Mouse (Mus musculus) lung, embryonic 16.5 days (tissue): Measurements from ENCODE around the gene Cdc123. TPM values are rescaled to one million over a fixed set of nuclear protein-coding genes. Genes with fewer than 3 reads are reported as not detected.

Experiments used
- ATAC-seq: fragments of 200-750 bp; cut with Nextera tagmentation; 2 replicates; pipeline ENCODE4 v1.8.0; 2017; ENCODE audit warnings: low read depth, mild to moderate bottlenecking, moderate library complexity
- H3K27ac ChIP-seq: fragments of 300-500 bp; sonication (generic); 2 replicates; pipeline ENCODE4 v1.5.1; 2014; ENCODE audit warnings: mild to moderate bottlenecking, control low read depth, low read length
- H3K27me3 ChIP-seq: fragments of 300-500 bp; sonication (generic); 2 replicates; pipeline ENCODE4 v1.6.1; 2014; ENCODE audit warnings: low read depth, low read length, mixed read lengths; ENCODE audit not compliant: control insufficient read depth, insufficient read depth
- H3K36me3 ChIP-seq: fragments of 300-500 bp; sonication (generic); 2 replicates; pipeline ENCODE4 v1.6.1; 2014; ENCODE audit warnings: low read length; ENCODE audit not compliant: control insufficient read depth, insufficient read depth
- H3K4me1 ChIP-seq: fragments of 300-500 bp; sonication (generic); replicated peaks from 2 replicates; pipeline ENCODE4 v1.6.1; 2014; ENCODE audit warnings: low read length, mixed read lengths; ENCODE audit not compliant: control insufficient read depth, insufficient read depth
- H3K4me2 ChIP-seq: fragments of 300-500 bp; sonication (generic); 2 replicates; pipeline ENCODE4 v1.6.1; 2014; ENCODE audit warnings: low read depth, low read length, control low read depth
- H3K4me3 ChIP-seq: fragments of 300-500 bp; sonication (generic); 2 replicates; pipeline ENCODE4 v1.5.1; 2014; ENCODE audit warnings: mild to moderate bottlenecking, low read length, control low read depth
- H3K9ac ChIP-seq: fragments of 300-500 bp; sonication (generic); 2 replicates; pipeline ENCODE4 v1.6.1; 2014; ENCODE audit warnings: low read length, control low read depth
- H3K9me3 ChIP-seq: fragments of 300-500 bp; sonication (generic); 2 replicates; pipeline ENCODE4 v1.6.1; 2016; ENCODE audit warnings: low read length; ENCODE audit not compliant: control insufficient read depth
- WGBS: fragments of 180-500 bp; shearing (Covaris S2); extraction: QIAGEN DNeasy Blood & Tissue Kit; methylation state at CpG from one replicate; pipeline ENCODE4 v1.1.7; 2014; 5-methylcytosine and 5-hydroxymethylcytosine counted together
- polyA plus RNA-seq: library from polyadenylated mRNA; unstranded; fragments of >200 nt; fragmentation: Nextera tagmentation; extraction: Ambion mirVana; gene quantifications from 2 replicates; pipeline ENCODE4 v1.2.1, GENCODE M21; 2015

Cdc123 gene
- polyA plus RNA-seq, 1 experiment from 2014 or later = 271 TPM

DNA sequence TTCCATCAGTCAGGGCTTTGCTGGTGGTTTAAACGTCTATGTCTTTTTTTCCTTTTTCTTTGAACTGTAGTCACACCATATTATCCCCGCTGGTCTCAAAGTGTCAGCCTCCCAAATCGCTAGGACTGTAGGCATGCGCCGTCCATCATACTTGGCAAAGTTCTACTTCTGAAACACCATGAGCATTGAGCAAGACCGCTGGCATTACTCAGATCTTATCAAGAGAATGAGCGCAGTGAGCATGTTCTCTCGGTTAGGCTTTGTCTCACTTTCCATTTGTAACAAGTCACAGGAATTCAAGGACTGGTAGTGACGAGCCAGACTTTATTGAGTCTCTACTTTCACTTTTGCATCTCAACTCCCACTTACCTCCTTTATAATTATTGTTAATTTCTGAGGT, 6.2 kb upstream of the Cdc123 start:
- H3K4me2 ChIP-seq = no peak overlapping the region
- peaks cover 3% of the 10 kb centered on the region for H3K36me3 ChIP-seq
- H3K9ac ChIP-seq = no peak overlapping the region
- H3K27ac ChIP-seq = no peak overlapping the region
- H3K4me3 ChIP-seq = no peak overlapping the region
- no peaks in the 10 kb centered on the region for H3K27me3 ChIP-seq
- H3K9me3 ChIP-seq = no peaks in the 10 kb centered on the region
- ATAC-seq = no peak
- WGBS = 87% methylated on average over 9 of the region's 9 CpGs
- peaks cover 4% of the 10 kb centered on the region for H3K4me1 ChIP-seq

DNA sequence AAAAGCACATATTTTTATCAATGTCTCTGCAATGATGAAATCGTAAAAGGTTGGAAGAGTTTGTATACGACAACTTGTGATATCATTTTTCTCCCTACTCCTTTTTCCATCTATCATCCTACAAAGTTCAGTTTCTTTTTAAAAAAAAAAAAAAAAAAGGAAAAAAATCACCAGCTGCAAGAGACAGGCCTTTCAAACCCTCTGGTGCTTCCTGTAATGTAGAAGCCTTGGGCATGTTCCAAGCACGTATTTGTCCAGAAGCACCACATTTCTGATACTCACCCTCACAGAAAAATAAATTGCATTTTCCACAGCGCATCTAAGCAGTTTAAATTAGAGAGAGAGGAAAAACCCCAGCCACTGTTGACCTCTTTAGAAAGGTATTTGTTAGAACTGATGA, 862 bp upstream of the Cdc123 start:
- peak overlapping the region; percentile 63 for H3K4me2 ChIP-seq
- ATAC-seq = no peak
- peak overlapping the region; percentile 87 for H3K9ac ChIP-seq
- H3K27ac ChIP-seq = no peak overlapping the region
- 13% methylated on average over 4 of the region's 4 CpGs for WGBS
- H3K27me3 ChIP-seq = no peaks in the 10 kb centered on the region
- peaks cover 7% of the 10 kb centered on the region for H3K36me3 ChIP-seq
- H3K9me3 ChIP-seq = no peaks in the 10 kb centered on the region
- peaks cover 7% of the 10 kb centered on the region for H3K4me1 ChIP-seq
- H3K4me3 ChIP-seq = peak overlapping the region; percentile 74

DNA sequence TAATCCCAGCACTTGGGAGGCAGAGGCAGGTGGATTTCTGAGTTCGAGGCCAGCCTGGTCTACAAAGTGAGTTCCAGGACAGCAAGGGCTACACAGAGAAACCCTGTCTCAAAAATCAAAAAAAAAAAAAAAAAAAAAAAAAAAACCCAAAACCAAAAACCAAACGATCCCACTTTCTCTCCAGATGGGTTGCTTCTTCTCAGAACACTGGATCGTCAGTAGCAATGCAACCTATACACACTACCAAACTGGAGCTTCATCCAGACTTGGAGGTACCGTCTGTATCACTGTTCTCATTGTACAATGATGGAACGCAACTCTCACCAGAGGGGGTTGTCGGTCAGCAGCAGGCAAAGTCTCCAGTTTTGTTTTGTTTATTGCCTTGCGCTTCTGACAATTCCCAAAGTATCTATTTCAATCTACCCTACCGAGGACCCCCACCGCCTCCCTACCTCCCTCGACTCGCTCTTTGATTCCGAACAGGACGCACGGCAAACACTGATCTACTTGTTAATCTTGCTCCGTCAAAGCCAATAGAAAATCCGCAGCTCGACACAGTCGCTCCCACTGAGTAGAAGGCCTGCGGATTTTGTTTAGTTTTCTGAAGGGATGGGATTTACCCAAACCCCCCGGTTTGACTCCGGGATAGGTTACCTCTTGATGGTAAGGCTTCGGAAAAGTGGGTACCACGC, 637 bp downstream of the Cdc123 start:
- H3K4me2 ChIP-seq = peak overlapping the region; percentile 56
- peak overlapping the region; percentile 85 for H3K27ac ChIP-seq
- no peaks in the 10 kb centered on the region for H3K9me3 ChIP-seq
- peak; percentile 46 for ATAC-seq
- peak overlapping the region; percentile 87 for H3K9ac ChIP-seq
- 3% methylated on average over 23 of the region's 23 CpGs for WGBS
- no peaks in the 10 kb centered on the region for H3K27me3 ChIP-seq
- peaks cover 7% of the 10 kb centered on the region for H3K4me1 ChIP-seq
- H3K4me3 ChIP-seq = peak overlapping the region; percentile 74
- H3K36me3 ChIP-seq = peaks cover 22% of the 10 kb centered on the region

DNA sequence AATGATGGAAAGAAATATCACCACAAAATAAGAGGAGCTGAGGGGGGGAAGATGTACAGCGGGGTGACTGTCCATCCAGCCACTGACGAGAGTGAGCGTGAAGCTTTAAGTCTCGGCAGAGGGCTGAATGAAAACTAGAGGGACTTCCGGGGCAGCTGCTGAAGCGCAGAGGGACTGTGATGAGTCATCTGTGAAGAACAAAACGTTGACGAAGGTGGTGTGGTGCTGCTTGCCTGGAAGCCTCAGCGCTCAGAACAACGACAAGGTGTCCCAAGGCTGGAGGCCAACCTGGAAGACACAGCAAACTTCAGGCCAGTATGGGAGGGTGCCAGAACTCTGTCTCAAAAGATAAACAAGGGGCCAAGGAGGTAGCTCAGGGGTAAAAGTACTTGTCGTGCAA, 4.1 kb downstream of the Cdc123 start:
- ATAC-seq = no peak
- no peak overlapping the region for H3K9ac ChIP-seq
- no peak overlapping the region for H3K4me2 ChIP-seq
- H3K9me3 ChIP-seq = no peaks in the 10 kb centered on the region
- peaks cover 2% of the 10 kb centered on the region; the same call in 1 of the 2 replicates for H3K4me1 ChIP-seq
- H3K27ac ChIP-seq = no peak overlapping the region
- 93% methylated on average over 11 of the region's 11 CpGs for WGBS
- H3K27me3 ChIP-seq = no peaks in the 10 kb centered on the region
- H3K36me3 ChIP-seq = peaks cover 39% of the 10 kb centered on the region
- no peak overlapping the region for H3K4me3 ChIP-seq

DNA sequence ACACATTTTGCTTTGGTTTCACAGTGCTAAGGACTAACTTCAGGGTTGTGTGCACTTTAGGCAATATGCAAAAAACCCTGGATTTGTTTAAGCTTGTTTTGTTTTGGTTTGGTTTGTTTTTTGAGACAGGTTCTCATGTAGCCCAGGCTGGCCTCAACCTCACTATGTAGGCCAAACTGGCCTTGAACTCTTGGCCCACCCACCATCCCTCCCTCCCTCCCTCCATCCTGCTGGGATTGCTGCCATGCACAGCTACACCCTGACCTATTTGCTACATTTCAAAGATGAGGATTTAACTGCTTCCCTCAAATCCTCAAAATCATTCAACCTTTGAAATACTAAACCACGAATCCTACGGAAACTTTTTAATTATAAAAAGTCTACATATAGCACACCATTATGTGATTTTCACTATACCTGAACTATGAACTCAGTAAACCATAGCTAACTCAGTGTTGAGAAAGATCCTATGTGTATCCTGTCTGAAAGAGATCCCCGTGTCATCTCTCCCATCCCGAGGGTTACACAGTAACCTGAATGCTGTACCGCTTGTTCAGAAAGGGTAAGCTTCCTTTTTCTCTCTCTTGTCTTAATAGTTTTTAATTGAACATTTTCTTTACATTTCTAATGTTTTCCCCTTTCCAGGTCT, 19.6 kb downstream of the Cdc123 start:
- no peak overlapping the region for H3K4me2 ChIP-seq
- no peaks in the 10 kb centered on the region for H3K9me3 ChIP-seq
- WGBS = 94% methylated on average over 5 of the region's 5 CpGs
- no peak overlapping the region for H3K9ac ChIP-seq
- H3K36me3 ChIP-seq = peaks cover 12% of the 10 kb centered on the region; the same call in 1 of the 2 replicates
- H3K4me3 ChIP-seq = no peak overlapping the region
- no peaks in the 10 kb centered on the region for H3K4me1 ChIP-seq
- no peak for ATAC-seq
- no peaks in the 10 kb centered on the region for H3K27me3 ChIP-seq
- H3K27ac ChIP-seq = no peak overlapping the region

DNA sequence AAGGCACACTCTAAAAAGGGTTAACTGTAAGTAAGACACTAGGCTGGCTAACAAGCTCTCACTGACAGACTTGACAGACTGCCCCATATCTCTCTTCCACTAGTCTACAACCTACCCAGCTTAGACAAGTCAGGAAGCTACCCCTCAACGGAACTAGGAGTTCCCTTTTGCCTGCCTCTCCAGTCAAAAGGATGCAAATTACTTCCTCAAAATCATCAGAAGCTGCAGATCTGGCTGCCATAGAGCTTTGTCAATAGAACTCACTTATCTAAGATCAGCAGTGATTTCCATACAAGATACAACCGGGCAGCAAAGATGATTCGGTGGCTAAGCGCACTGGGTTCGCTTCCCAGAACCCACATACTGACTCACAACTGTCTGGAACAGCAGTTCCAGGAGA, 20.3 kb downstream of the Cdc123 start:
- Histone ChIP-seq H3K9ac (no peak overlapping the region), H3K4me3 (no peak overlapping the region), H3K27ac (no peak overlapping the region), H3K27me3 (no peaks in the 10 kb centered on the region), H3K36me3 (peaks cover 18% of the 10 kb centered on the region), H3K4me1 (no peaks in the 10 kb centered on the region), H3K4me2 (no peak overlapping the region), H3K9me3 (no peaks in the 10 kb centered on the region)
- 81% methylated on average over 5 of the region's 5 CpGs for WGBS
- ATAC-seq = no peak

DNA sequence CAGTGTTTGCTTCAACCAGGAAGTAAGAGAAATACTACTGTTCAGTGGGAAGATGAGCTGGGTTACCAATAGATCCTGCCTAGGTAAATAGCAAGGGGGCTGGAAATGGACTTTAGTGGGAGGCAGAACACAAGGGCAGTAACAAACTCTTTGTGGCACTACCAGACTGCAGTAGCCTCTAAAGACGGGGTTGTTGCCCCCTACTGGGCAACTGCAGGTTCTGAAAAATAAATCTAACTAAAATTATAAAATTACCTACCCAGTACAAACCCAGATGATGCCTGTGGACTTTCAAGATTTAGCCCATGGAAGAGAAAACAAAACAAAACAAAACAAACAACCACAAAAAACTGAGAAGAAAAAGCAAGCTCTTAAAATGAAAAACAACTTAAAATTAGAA, 20.8 kb downstream of the Cdc123 start:
- H3K36me3 ChIP-seq = peaks cover 22% of the 10 kb centered on the region
- WGBS = 21% methylated on average over 1 of the region's 1 CpGs
- no peak for ATAC-seq

DNA sequence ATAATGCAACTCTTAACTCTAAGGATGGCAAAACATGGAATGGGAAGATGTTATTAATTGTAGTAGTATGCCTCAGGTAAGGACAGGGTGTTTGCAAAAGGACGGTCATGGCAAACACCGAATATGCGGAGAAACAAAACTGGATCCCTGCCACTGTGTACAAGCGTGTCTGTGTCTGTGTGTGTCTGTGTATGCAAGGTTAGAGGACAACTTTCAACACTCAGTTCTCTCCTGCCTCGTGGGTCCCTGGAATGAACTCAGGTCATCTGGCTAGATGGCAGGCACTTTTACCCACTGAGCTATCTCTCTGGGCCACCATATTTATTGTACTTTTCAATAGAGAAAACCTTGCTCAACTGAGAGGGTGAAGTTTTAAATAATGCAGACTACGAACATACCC, 22.5 kb downstream of the Cdc123 start:
- no peak overlapping the region for H3K9ac ChIP-seq
- no peak for ATAC-seq
- WGBS = 92% methylated on average over 6 of the region's 6 CpGs

More for the DNA sequence above, 20.8 kb downstream of the Cdc123 start:
- no peaks in the 10 kb centered on the region for H3K27me3 ChIP-seq
- no peak overlapping the region for H3K4me3 ChIP-seq
- H3K9ac ChIP-seq = no peak overlapping the region
- H3K4me2 ChIP-seq = no peak overlapping the region
- no peak overlapping the region for H3K27ac ChIP-seq
- H3K4me1 ChIP-seq = no peaks in the 10 kb centered on the region
- no peaks in the 10 kb centered on the region for H3K9me3 ChIP-seq

DNA sequence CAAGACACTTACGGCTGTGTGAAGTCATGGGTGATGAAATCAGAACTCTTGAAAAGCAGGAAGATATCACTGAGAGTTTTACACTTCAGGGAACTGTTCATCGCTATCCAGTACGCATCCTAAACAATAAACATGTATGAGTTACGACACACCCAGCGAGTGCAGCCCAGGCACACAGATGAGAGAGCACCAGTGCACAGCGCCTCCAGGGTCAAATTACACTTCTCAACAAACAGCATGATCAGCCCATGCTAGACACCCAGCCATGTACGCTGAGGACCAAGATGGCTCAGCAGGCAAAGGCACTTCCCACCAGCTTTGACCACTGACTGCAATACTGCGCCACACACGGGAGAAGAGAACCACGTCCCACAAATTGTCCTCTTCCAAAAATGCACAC, 23.7 kb downstream of the Cdc123 start:
- 86% methylated on average over 10 of the region's 10 CpGs for WGBS
- peaks cover 30% of the 10 kb centered on the region for H3K36me3 ChIP-seq
- no peaks in the 10 kb centered on the region for H3K27me3 ChIP-seq
- ATAC-seq = no peak
- H3K9ac ChIP-seq = no peak overlapping the region
- H3K4me3 ChIP-seq = no peak overlapping the region
- H3K9me3 ChIP-seq = no peaks in the 10 kb centered on the region
- H3K4me2 ChIP-seq = no peak overlapping the region
- no peak overlapping the region for H3K27ac ChIP-seq
- H3K4me1 ChIP-seq = no peaks in the 10 kb centered on the region

More for the DNA sequence above, 22.5 kb downstream of the Cdc123 start:
- H3K9me3 ChIP-seq = no peaks in the 10 kb centered on the region
- H3K4me3 ChIP-seq = no peak overlapping the region
- H3K36me3 ChIP-seq = peaks cover 30% of the 10 kb centered on the region
- H3K27ac ChIP-seq = no peak overlapping the region
- no peaks in the 10 kb centered on the region for H3K27me3 ChIP-seq
- no peaks in the 10 kb centered on the region for H3K4me1 ChIP-seq
- no peak overlapping the region for H3K4me2 ChIP-seq
